Mouse (Mus musculus): ENCODE data around the gene Apobec4. TPM values are rescaled to one million over a fixed set of nuclear protein-coding genes. Genes with fewer than 3 reads are reported as not detected.

The Apobec4 gene
- polyA plus RNA-seq, 1 experiment from 2014 or later = not detected

- Histone ChIP-seq H3K27me3 (no peaks in the 10 kb centered on the region), H3K4me3 (no peak overlapping the region), H3K27ac (no peak overlapping the region), H3K4me1 (peaks cover 4% of the 10 kb centered on the region; the same call in 1 of the 2 replicates), H3K36me3 (no peaks in the 10 kb centered on the region), H3K4me2 (no peak overlapping the region), H3K9me3 (no peaks in the 10 kb centered on the region), H3K9ac (no peak overlapping the region)
- no peak for ATAC-seq (ENCODE audit: insufficient number of reproducible peaks, insufficient read depth, low FRiP score, low TSS enrichment, low read depth)
Observed at GRCm38 (mm10) chr1:152724286-152724685, 26.1 kb upstream of the Apobec4 start.

GRCm38 (mm10) chr1:152726095-152726494, 24.3 kb upstream of the Apobec4 start:
- no peak overlapping the region for H3K4me2 ChIP-seq
- H3K9me3 ChIP-seq = no peaks in the 10 kb centered on the region
- H3K9ac ChIP-seq = no peak overlapping the region
- no peak for ATAC-seq (ENCODE audit: insufficient number of reproducible peaks, insufficient read depth, low FRiP score, low TSS enrichment, low read depth)
- no peak overlapping the region for H3K27ac ChIP-seq
- H3K27me3 ChIP-seq = no peaks in the 10 kb centered on the region
- peaks cover 4% of the 10 kb centered on the region; the same call in 1 of the 2 replicates for H3K4me1 ChIP-seq
- WGBS = 81% methylated on average over 3 of the region's 3 CpGs
- H3K4me3 ChIP-seq = no peak overlapping the region
- H3K36me3 ChIP-seq = no peaks in the 10 kb centered on the region

- no peak for ATAC-seq (ENCODE audit: insufficient number of reproducible peaks, insufficient read depth, low FRiP score, low TSS enrichment, low read depth)
- Histone ChIP-seq H3K27me3 (0 out of 2 replicates have a peak, but pooled peaks cover 3% of the 10 kb centered on the region), H3K9ac (no peak overlapping the region), H3K36me3 (no peaks in the 10 kb centered on the region), H3K4me3 (no peak overlapping the region), H3K9me3 (no peaks in the 10 kb centered on the region), H3K4me1 (peaks cover 8% of the 10 kb centered on the region; the same call in 1 of the 2 replicates), H3K4me2 (no peak overlapping the region), H3K27ac (no peak overlapping the region)
- 60% methylated on average over 5 of the region's 5 CpGs for WGBS
Observed at GRCm38 (mm10) chr1:152727604-152728236, 22.6 kb upstream of the Apobec4 start.

- WGBS = 78% methylated on average over 9 of the region's 9 CpGs
Observed at GRCm38 (mm10) chr1:152738793-152739192, 11.6 kb upstream of the Apobec4 start.

GRCm38 (mm10) chr1:152739374-152739773, 11.0 kb upstream of the Apobec4 start:
- Histone ChIP-seq H3K9ac (no peak overlapping the region), H3K27me3 (no peaks in the 10 kb centered on the region), H3K4me2 (no peak overlapping the region), H3K36me3 (no peaks in the 10 kb centered on the region), H3K4me3 (no peak overlapping the region), H3K27ac (no peak overlapping the region), H3K4me1 (peaks cover 11% of the 10 kb centered on the region; the same call in 1 of the 2 replicates), H3K9me3 (no peaks in the 10 kb centered on the region)
- whole genome bisulfite sequencing = 90% methylated on average over 11 of the region's 11 CpGs
- ATAC-seq (ENCODE audit: insufficient number of reproducible peaks, insufficient read depth, low FRiP score, low TSS enrichment, low read depth) = no peak

More at GRCm38 (mm10) chr1:152738793-152739192, 11.6 kb upstream of the Apobec4 start:
- H3K27ac ChIP-seq = no peak overlapping the region
- H3K4me1 ChIP-seq = peaks cover 11% of the 10 kb centered on the region; the same call in 1 of the 2 replicates
- no peak overlapping the region for H3K9ac ChIP-seq
- H3K27me3 ChIP-seq = no peaks in the 10 kb centered on the region
- H3K4me2 ChIP-seq = no peak overlapping the region
- no peak for ATAC-seq (ENCODE audit: insufficient number of reproducible peaks, insufficient read depth, low FRiP score, low TSS enrichment, low read depth)
- no peaks in the 10 kb centered on the region for H3K9me3 ChIP-seq
- no peaks in the 10 kb centered on the region for H3K36me3 ChIP-seq
- H3K4me3 ChIP-seq = no peak overlapping the region

- Histone ChIP-seq H3K4me2 (no peak overlapping the region), H3K27ac (no peak overlapping the region), H3K9ac (no peak overlapping the region), H3K4me3 (no peak overlapping the region), H3K36me3 (no peaks in the 10 kb centered on the region), H3K27me3 (no peaks in the 10 kb centered on the region), H3K9me3 (no peaks in the 10 kb centered on the region), H3K4me1 (0 out of 2 replicates have a peak, but pooled peaks cover 4% of the 10 kb centered on the region)
- no peak for ATAC-seq (ENCODE audit: insufficient number of reproducible peaks, insufficient read depth, low FRiP score, low TSS enrichment, low read depth)
- 69% methylated on average over 15 of the region's 15 CpGs for WGBS
Observed at GRCm38 (mm10) chr1:152743095-152743826, 7.1 kb upstream of the Apobec4 start.

- Histone ChIP-seq H3K9ac (no peak overlapping the region), H3K36me3 (no peaks in the 10 kb centered on the region), H3K4me2 (no peak overlapping the region), H3K9me3 (no peaks in the 10 kb centered on the region), H3K27ac (no peak overlapping the region), H3K27me3 (no peaks in the 10 kb centered on the region), H3K4me1 (no peaks in the 10 kb centered on the region), H3K4me3 (no peak overlapping the region)
- 3% methylated on average over 5 of the region's 5 CpGs for WGBS
- ATAC-seq (ENCODE audit: insufficient number of reproducible peaks, insufficient read depth, low FRiP score, low TSS enrichment, low read depth) = no peak
Observed at GRCm38 (mm10) chr1:152746426-152746825, 3.9 kb upstream of the Apobec4 start.

GRCm38 (mm10) chr1:152749276-152749675, 1.1 kb upstream of the Apobec4 start:
- Histone ChIP-seq H3K36me3 (no peaks in the 10 kb centered on the region), H3K4me3 (no peak overlapping the region), H3K4me2 (no peak overlapping the region), H3K9me3 (no peaks in the 10 kb centered on the region), H3K4me1 (no peaks in the 10 kb centered on the region), H3K27me3 (no peaks in the 10 kb centered on the region), H3K9ac (no peak overlapping the region), H3K27ac (no peak overlapping the region)
- 71% methylated on average over 9 of the region's 9 CpGs for WGBS
- no peak for ATAC-seq (ENCODE audit: insufficient number of reproducible peaks, insufficient read depth, low FRiP score, low TSS enrichment, low read depth)

GRCm38 (mm10) chr1:152761791-152762190, 11.4 kb downstream of the Apobec4 start:
- no peak overlapping the region for H3K4me3 ChIP-seq
- no peaks in the 10 kb centered on the region for H3K9me3 ChIP-seq
- peaks cover 8% of the 10 kb centered on the region; the same call in 1 of the 2 replicates for H3K27me3 ChIP-seq
- 35% methylated on average over 2 of the region's 2 CpGs for WGBS
- H3K4me1 ChIP-seq = peaks cover 13% of the 10 kb centered on the region
- no peak overlapping the region for H3K27ac ChIP-seq
- no peak overlapping the region for H3K4me2 ChIP-seq
- no peaks in the 10 kb centered on the region for H3K36me3 ChIP-seq
- no peak for ATAC-seq (ENCODE audit: insufficient number of reproducible peaks, insufficient read depth, low FRiP score, low TSS enrichment, low read depth)
- no peak overlapping the region for H3K9ac ChIP-seq

- WGBS = under 1% methylated on average over 86 of the region's 86 CpGs
- peaks cover 8% of the 10 kb centered on the region; the same call in 1 of the 2 replicates for H3K27me3 ChIP-seq
- peak within 1 kb of the TSS; percentile 99 for H3K4me3 ChIP-seq
- H3K27ac ChIP-seq = peak within 1 kb of the TSS; percentile 77
- H3K4me2 ChIP-seq = peak within 1 kb of the TSS; percentile 96
- peak; percentile 97 for ATAC-seq (ENCODE audit: insufficient number of reproducible peaks, insufficient read depth, low FRiP score, low TSS enrichment, low read depth)
- peaks cover 16% of the 10 kb centered on the region for H3K36me3 ChIP-seq
- peaks cover 17% of the 10 kb centered on the region for H3K4me1 ChIP-seq
- no peaks in the 10 kb centered on the region for H3K9me3 ChIP-seq
- peak within 1 kb of the TSS; percentile 93 for H3K9ac ChIP-seq
Observed at GRCm38 (mm10) chr1:152766032-152766772, 15.9 kb downstream of the Apobec4 start, which contains the start of the genes Rgl1 and Arpc5. Gene Rgl1, minus strand, starts transcription at chr1:152766351. Gene Arpc5, plus strand, starts transcription at chr1:152766542.

Measured in embryonic facial prominence, embryonic 13.5 days (tissue).